Mouse (Mus musculus) midbrain, embryonic 14.5 days (tissue): ENCODE measurements around the gene Rfx4. TPM values are rescaled to one million over a fixed set of nuclear protein-coding genes. Genes with fewer than 3 reads are reported as not detected.

Source experiments
- ATAC-seq: fragments of 200-750 bp; cut with Nextera tagmentation; 2 replicates; pipeline ENCODE4 v1.8.0; 2017; ENCODE audit warnings: moderate number of reproducible peaks, moderate library complexity; ENCODE audit not compliant: low FRiP score, low TSS enrichment
- DNase-seq: peaks from one replicate; pipeline ENCODE4 v3.0.0-alpha.2; 2015
- H3K27ac ChIP-seq: fragments of 300-500 bp; sonication (generic); replicated peaks from 2 replicates; pipeline ENCODE4 v1.5.1; 2014; ENCODE audit warnings: mild to moderate bottlenecking, low read depth, low read length, moderate library complexity
- H3K27me3 ChIP-seq: fragments of 300-500 bp; sonication (generic); 2 replicates; pipeline ENCODE4 v1.6.1; 2014; ENCODE audit warnings: low read length, control low read depth, mixed read lengths; ENCODE audit not compliant: control insufficient read depth, insufficient read depth
- H3K36me3 ChIP-seq: fragments of 300-500 bp; sonication (generic); 2 replicates; pipeline ENCODE4 v1.6.1; 2014; ENCODE audit warnings: low read length, control low read depth; ENCODE audit not compliant: control insufficient read depth, insufficient read depth
- H3K4me1 ChIP-seq: fragments of 300-500 bp; sonication (generic); 2 replicates; pipeline ENCODE4 v1.6.1; 2014; ENCODE audit warnings: mild to moderate bottlenecking, antibody characterized with exemption, low read length, control low read depth; ENCODE audit not compliant: control insufficient read depth, insufficient read depth
- H3K4me2 ChIP-seq: fragments of 300-500 bp; sonication (generic); 2 replicates; pipeline ENCODE4 v1.6.1; 2014; ENCODE audit warnings: mild to moderate bottlenecking, low read length, moderate library complexity
- H3K4me3 ChIP-seq: fragments of 300-500 bp; sonication (generic); replicated peaks from 2 replicates; pipeline ENCODE4 v1.5.1; 2014; ENCODE audit warnings: low read depth, low read length
- H3K9ac ChIP-seq: fragments of 300-500 bp; sonication (generic); replicated peaks from 2 replicates; pipeline ENCODE4 v1.6.1; 2014; ENCODE audit warnings: mild to moderate bottlenecking, low read length, moderate library complexity
- H3K9me3 ChIP-seq: fragments of 300-500 bp; sonication (generic); 2 replicates; pipeline ENCODE4 v1.6.1; 2016; ENCODE audit warnings: low read length, control low read depth, mixed read lengths; ENCODE audit not compliant: control insufficient read depth
- WGBS: fragments of 180-500 bp; shearing (Covaris S2); extraction: QIAGEN DNeasy Blood & Tissue Kit; methylation state at CpG from one replicate; pipeline ENCODE4 v1.1.7; 2014; 5-methylcytosine and 5-hydroxymethylcytosine counted together
- polyA plus RNA-seq: library from polyadenylated mRNA; unstranded; fragments of >200 nt; fragmentation: Nextera tagmentation; extraction: Ambion mirVana; gene quantifications from 2 replicates; pipeline ENCODE4 v1.2.1, GENCODE M21; 2014

Rfx4 gene
- polyA plus RNA-seq, 1 experiment from 2014 or later = 25.1 TPM

DNA sequence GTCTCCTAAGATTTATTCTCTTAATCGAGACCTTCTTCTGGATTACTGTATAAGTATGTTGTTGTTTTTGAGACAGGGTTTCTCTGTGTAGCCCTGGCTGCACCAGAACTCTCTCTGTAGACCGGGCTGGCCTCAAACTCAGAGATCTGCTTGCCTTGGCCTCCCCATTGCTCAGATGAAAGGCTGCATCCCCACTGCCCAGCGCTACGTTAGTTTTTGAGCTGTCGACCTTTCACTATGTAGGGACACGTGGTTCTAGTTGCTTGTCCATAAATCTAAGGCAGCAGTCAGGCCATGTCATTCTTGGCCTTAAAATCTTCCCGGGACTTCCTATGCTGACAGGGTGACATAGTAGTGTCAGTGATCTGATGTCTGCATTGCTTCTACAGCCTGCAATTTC, 170.5 kb downstream of the Rfx4 start:
- H3K4me2 ChIP-seq = no peak overlapping the region

GRCm38 (mm10) chr10:84926885-84927284, 171.0 kb downstream of the Rfx4 start:
- H3K9ac ChIP-seq = no peak overlapping the region
- no peaks in the 10 kb centered on the region for H3K27me3 ChIP-seq
- no peak overlapping the region for H3K27ac ChIP-seq
- ATAC-seq (no peak), DNase-seq (no peak)
- H3K4me3 ChIP-seq = no peak overlapping the region
- H3K9me3 ChIP-seq = no peaks in the 10 kb centered on the region
- H3K4me2 ChIP-seq = no peak overlapping the region
- WGBS = 96% methylated on average over 4 of the region's 4 CpGs
- H3K4me1 ChIP-seq = no peaks in the 10 kb centered on the region
- peaks cover 25% of the 10 kb centered on the region for H3K36me3 ChIP-seq

More for the DNA sequence above, 170.5 kb downstream of the Rfx4 start:
- Histone ChIP-seq H3K4me1 (no peaks in the 10 kb centered on the region), H3K9me3 (no peaks in the 10 kb centered on the region), H3K27ac (no peak overlapping the region), H3K36me3 (peaks cover 25% of the 10 kb centered on the region), H3K9ac (no peak overlapping the region), H3K27me3 (no peaks in the 10 kb centered on the region), H3K4me3 (no peak overlapping the region)
- WGBS = 87% methylated on average over 7 of the region's 7 CpGs
- DNase-seq (no peak), ATAC-seq (no peak)

DNA sequence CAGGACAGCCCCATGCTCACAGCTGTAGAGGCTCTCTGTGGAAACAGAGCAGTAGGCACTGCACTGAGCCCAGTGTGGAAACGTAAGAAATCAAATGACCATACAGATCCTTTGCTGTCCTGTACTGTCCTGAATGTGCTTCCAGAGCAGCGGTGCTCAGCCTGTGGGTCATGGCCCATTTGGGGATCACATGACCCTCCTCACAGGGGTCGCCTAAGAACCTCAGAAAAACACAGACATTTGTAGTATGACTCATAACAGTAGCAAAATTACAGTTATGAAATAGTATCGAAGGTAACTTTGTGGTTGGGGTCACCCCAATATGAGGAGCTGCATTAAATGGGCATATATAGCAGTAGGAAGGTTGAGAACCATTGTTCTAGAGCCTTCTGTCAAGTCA, 172.6 kb downstream of the Rfx4 start:
- no peak overlapping the region for H3K4me3 ChIP-seq
- H3K27me3 ChIP-seq = no peaks in the 10 kb centered on the region
- H3K4me1 ChIP-seq = no peaks in the 10 kb centered on the region
- 92% methylated on average over 4 of the region's 4 CpGs for WGBS
- H3K27ac ChIP-seq = no peak overlapping the region
- no peaks in the 10 kb centered on the region for H3K9me3 ChIP-seq
- peaks cover 25% of the 10 kb centered on the region for H3K36me3 ChIP-seq
- H3K4me2 ChIP-seq = no peak overlapping the region
- ATAC-seq (no peak), DNase-seq (no peak)
- H3K9ac ChIP-seq = no peak overlapping the region

- H3K36me3 ChIP-seq = no peaks in the 10 kb centered on the region
- ATAC-seq = no peak
- H3K4me2 ChIP-seq = no peak overlapping the region
- no peak for DNase-seq
- H3K9ac ChIP-seq = no peak overlapping the region
- no peak overlapping the region for H3K27ac ChIP-seq
- no peaks in the 10 kb centered on the region for H3K27me3 ChIP-seq
- WGBS = 86% methylated on average over 7 of the region's 7 CpGs
- no peak overlapping the region for H3K4me3 ChIP-seq
- H3K9me3 ChIP-seq = no peaks in the 10 kb centered on the region
- H3K4me1 ChIP-seq = no peaks in the 10 kb centered on the region; the same call in 1 of the 2 replicates
These were observed 179.8 kb downstream of the Rfx4 start for GRCm38 (mm10) chr10:84935553-84936209.

GRCm38 (mm10) chr10:84936832-84937515, 181.1 kb downstream of the Rfx4 start:
- ATAC-seq (no peak), DNase-seq (no peak)
- H3K9me3 ChIP-seq = no peaks in the 10 kb centered on the region
- H3K4me2 ChIP-seq = no peak overlapping the region
- H3K9ac ChIP-seq = no peak overlapping the region
- H3K4me3 ChIP-seq = no peak overlapping the region
- H3K4me1 ChIP-seq = no peaks in the 10 kb centered on the region; the same call in 1 of the 2 replicates
- H3K27ac ChIP-seq = no peak overlapping the region
- WGBS = 82% methylated on average over 4 of the region's 4 CpGs
- no peaks in the 10 kb centered on the region for H3K27me3 ChIP-seq
- no peaks in the 10 kb centered on the region for H3K36me3 ChIP-seq

DNA sequence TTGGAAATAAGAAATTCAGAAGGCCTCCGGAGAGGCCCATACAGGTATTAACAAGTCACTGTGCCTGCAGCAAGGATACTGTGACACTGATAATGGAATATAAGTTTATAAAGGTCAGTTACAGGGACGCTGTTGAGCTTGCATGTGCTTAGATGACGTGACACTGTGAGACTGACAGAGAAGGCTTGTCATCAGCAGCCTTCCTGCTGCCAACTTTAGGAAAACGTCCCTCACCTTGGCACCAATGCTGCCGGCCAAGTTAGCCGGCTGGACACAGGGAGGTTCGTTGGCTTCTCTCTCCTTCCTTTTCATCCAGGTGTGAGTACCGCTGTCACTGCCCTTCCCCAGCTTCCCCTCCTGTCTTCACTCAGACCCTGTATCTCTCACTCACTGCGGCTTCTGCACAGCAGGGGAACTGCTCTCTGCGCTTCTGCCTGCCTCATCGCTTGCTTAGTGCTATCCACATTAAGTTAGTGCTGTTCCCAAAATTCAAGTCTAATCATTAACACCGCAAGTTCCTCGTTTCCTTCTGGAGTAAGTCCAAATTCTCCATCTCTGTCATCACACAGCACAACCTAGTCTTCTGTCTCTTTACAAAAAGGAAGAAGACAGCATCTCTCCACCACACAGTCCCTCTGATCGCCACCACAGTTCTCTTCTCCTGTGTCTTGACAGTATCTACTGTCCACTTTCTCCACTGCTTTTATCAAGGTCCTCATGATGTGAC, 182.4 kb downstream of the Rfx4 start:
- DNase-seq = no peak
- Histone ChIP-seq H3K9me3 (no peaks in the 10 kb centered on the region), H3K9ac (no peak overlapping the region), H3K27me3 (no peaks in the 10 kb centered on the region), H3K36me3 (no peaks in the 10 kb centered on the region), H3K4me3 (no peak overlapping the region), H3K27ac (no peak overlapping the region), H3K4me2 (no peak overlapping the region), H3K4me1 (no peaks in the 10 kb centered on the region; the same call in 1 of the 2 replicates)
- no peak for ATAC-seq
- 85% methylated on average over 14 of the region's 14 CpGs for WGBS

DNA sequence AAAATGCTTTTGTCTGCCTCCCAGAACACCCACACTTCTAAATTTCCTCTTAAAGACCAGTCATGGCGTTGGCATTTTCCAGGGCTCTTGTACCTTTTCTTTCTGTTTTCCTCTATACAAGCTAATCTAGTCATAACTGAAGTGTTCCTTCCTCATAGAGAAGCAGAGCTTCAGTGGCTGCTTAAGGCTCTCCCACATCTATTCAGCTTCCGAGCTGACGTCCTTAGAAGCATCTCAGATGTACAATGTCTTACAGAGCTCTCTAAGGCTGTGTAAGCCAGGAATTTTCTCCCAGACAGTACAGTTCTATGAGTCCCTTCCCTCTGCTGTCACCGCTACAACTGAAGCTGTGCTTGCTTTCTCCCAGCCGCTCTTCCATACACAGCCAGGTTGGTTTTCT, 183.0 kb downstream of the Rfx4 start:
- WGBS = 76% methylated on average over 5 of the region's 5 CpGs
- ATAC-seq = no peak

DNA sequence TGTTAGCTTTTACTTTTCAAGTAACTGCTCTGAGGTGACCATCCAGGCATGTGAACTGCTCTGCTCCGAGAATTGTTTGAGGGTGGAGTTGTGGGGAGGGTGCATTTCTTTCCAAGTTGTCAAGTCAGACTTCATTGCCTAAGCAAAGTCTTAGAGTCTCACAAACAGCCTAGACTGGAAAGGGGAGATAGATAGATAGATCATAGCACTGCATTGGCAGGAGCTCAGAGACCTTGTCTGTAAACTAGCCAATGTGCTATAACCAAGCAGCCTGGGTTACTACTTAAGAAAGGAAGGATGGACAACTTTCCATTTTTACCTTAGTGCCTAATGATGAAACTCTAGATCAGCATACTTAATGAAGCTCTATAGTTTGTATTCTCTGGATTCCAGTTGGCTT, 184.5 kb downstream of the Rfx4 start:
- WGBS = 74% methylated on average over 1 of the region's 1 CpGs
- H3K4me1 ChIP-seq = no peaks in the 10 kb centered on the region
- no peaks in the 10 kb centered on the region for H3K9me3 ChIP-seq
- H3K27me3 ChIP-seq = no peaks in the 10 kb centered on the region
- no peak overlapping the region for H3K4me2 ChIP-seq
- H3K36me3 ChIP-seq = no peaks in the 10 kb centered on the region
- no peak overlapping the region for H3K4me3 ChIP-seq
- DNase-seq (no peak), ATAC-seq (no peak)
- H3K9ac ChIP-seq = no peak overlapping the region
- no peak overlapping the region for H3K27ac ChIP-seq

More for the DNA sequence above, 183.0 kb downstream of the Rfx4 start:
- H3K9me3 ChIP-seq = no peaks in the 10 kb centered on the region
- no peak overlapping the region for H3K27ac ChIP-seq
- no peak for DNase-seq
- H3K4me1 ChIP-seq = no peaks in the 10 kb centered on the region; the same call in 1 of the 2 replicates
- no peaks in the 10 kb centered on the region for H3K27me3 ChIP-seq
- H3K36me3 ChIP-seq = no peaks in the 10 kb centered on the region
- no peak overlapping the region for H3K4me2 ChIP-seq
- H3K9ac ChIP-seq = no peak overlapping the region
- no peak overlapping the region for H3K4me3 ChIP-seq
